Mouse (Mus musculus) frontal cortex, adult 2 months (tissue): Measurements from ENCODE around the gene BC048403. TPM values are rescaled to one million over a fixed set of nuclear protein-coding genes. Genes with fewer than 3 reads are reported as not detected.

Source experiments
- polyA plus RNA-seq: library from polyadenylated mRNA; depleted of rRNA; stranded (reverse); fragments of >200 nt; gene quantifications from 2 replicates; pipeline ENCODE4 v1.2.3, GENCODE M21; 2012; rRNA removed

Gene BC048403
- polyA plus RNA-seq, 1 experiment, result 7.2 TPM

Other genes with a start within 250 kb of the BC048403 start
- gene Tbk1, start 153.2 kb upstream of the BC048403 start, polyA plus RNA-seq, result 45.2 and 50.4 TPM in 2 replicates
- 71.6 and 72.6 TPM in 2 replicates for gene Xpot, start 113.6 kb upstream of the BC048403 start, polyA plus RNA-seq
- 0.61 and 0.72 TPM in 2 replicates for gene D930020B18Rik, start 98.3 kb upstream of the BC048403 start, polyA plus RNA-seq